Mouse (Mus musculus) erythroblast, embryonic 14.5 days (primary cell): Measurements from ENCODE around the gene Tbx2.

Source experiments
- GATA1 ChIP-seq: IDR thresholded peaks from 2 replicates; pipeline ENCODE4 v1.6.1; 2012; ENCODE audit warnings: low read length, inconsistent platforms, mixed read lengths
- TAL1 ChIP-seq: IDR thresholded peaks from 3 replicates; pipeline ENCODE4 v1.6.1; 2012; ENCODE audit warnings: low read length, inconsistent platforms, mixed read lengths

GRCm38 (mm10) chr11:85834386-85834931 is 2.1 kb downstream of the Tbx2 start:
- TF ChIP-seq TAL1 (no peak), GATA1 (no peak)
